Mouse (Mus musculus) gastrocnemius, adult 18-20 months (tissue): ENCODE data around the gene Fbln2. TPM values are rescaled to one million over a fixed set of nuclear protein-coding genes. Genes with fewer than 3 reads are reported as not detected.

Source experiments
- DNase-seq: peaks from one replicate; pipeline ENCODE4 v3.0.0; 2021; ENCODE audit warnings: low spot score
- total RNA-seq, 2 experiments: library from RNA; stranded (reverse); gene quantifications; 2 replicates each; pipeline ENCODE4 v1.2.3; 2021

The Fbln2 gene
- total RNA-seq, 2 experiments from 2014 or later: 40.1 to 51.6 TPM

DNA sequence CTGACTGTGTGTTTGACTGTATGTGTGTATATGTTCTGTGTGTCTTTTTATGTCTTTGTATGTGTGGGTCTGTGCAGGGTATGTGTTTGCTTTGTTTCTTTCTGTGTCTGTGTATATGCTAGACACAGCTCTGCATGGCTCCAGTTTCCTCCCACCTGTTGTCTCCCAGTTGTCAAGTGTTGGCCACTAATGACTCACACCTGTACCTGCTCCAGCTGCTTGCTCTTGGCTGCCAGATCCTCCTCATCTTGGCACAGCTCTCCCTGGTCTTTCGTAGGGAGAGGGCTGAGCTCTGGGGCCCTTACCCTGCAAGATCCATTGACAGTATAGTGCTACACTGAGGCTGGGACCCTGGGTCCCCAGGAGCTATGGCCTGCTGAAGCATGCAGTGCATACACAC, 13.8 kb downstream of the Fbln2 start:
- no peak for DNase-seq

DNA sequence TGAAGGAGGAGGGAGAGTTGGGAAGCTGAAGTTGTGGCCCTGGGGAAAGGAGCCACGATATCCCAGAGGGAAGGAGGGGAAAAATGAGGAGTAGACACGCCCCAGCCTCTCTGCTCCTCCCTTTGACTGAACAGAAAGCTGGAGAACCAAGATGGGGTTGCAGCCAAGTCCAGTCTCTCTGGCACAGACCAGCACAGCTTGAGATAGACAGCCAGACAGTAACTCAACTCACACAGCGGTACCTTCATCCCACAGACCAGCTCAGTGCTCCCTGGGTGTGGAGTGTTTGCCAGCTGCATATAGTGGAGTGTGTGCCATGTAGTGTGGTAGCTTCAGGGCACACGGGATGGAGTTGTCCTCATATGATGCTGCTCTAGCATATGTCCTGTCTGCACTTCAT, 16.7 kb downstream of the Fbln2 start:
- no peak for DNase-seq

DNA sequence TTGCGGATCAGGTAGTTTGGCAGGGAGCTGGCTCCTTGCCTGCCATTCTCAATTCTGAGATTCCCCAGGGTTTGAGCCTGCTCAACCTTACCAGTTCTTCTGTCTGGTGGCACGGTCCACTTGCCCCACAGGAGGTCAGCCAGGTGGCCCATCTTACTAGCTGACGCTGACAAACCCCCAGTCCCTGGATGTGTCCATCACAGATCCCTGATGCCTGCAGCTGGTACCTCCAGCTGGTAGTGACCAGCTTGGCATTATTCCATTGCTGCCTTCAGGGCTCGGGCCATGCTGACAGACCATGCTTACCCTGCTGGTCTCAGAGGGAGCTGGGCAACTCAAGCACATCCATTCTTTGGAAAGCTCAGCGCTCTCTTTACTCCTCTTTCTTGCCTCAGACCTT, 18.7 kb downstream of the Fbln2 start:
- no peak for DNase-seq

DNA sequence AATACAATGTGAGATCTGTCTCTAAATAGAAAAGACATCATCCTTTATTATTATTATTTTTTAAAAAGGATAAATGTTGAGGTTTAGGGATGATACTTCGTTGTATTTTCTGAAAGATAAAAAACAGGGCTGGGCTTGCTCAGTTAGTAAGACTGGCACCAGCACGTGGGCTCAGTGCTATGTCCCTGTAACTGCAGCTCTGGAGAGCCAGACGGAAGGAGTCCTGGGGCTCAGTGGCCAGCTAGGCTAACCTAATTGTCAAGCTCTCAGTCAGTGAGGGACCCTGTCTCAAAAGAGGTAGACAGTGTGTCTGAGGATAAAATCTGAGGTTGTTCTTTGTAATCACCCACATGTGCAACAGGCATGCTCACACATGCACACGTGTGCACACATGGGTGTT, 19.3 kb downstream of the Fbln2 start:
- no peak for DNase-seq

DNA sequence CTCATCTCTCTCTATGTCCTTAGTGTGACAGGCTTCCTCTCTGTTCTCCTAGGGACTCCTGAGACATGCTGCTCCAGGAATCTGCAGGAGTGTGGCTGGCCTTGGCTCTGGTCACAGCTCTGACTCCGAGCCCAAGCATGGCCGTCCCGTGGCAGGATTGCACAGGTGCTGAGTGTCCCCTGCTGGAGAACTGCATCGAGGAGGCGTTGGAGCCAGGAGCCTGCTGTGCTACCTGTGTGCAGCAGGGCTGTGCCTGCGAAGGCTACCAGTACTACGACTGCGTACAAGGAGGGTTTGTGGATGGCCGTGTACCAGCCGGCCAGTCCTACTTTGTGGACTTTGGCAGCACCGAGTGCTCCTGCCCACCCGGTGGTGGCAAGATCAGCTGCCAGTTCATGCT, 20.8 kb downstream of the Fbln2 start:
- DNase-seq: no peak

DNA sequence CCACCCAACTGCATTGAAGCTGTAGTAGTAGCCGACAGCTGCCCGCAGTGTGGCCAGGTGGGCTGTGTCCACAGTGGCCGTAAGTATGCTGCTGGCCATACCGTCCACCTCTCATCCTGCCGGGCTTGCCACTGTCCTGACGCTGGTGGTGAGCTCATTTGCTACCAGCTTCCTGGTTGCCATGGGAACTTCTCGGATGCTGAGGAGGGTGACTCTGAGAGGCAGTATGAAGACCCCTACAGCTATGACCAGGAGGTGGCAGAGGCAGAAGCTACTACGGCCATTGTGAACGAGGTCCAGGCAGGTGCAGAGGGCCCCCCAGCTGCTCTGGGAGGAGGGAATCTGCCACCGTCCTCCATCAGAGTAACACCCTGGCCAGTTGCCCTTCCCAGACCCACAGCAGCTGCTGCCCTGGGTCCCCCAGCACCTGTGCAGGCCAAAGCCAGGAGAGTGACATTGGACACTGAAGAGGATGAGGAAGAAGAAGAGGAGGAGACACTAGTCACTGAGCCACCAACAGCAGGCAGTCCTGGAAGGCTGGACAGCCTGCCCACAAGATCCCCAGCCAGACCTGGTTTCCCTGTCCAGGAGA, 21.3 kb downstream of the Fbln2 start:
- no peak for DNase-seq

DNA sequence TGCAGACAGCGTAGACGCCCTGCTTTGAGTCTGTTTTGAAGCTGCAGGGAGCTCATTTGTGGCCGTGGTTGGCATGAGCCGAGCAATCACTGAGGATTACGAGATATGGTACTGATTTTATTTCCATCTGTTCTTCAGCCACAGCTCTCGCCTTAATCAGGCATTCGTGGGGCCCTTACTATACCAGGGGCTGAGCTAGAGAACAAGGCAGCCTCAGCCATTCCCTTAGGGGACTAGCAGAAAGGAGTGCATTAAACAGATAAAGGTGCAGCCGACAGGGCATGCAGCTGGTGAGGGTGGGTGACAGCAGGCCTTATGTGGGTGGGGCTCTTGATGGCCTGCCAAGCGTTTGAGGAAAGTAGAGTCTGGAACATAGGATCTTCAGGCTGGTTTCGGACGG, 23.8 kb downstream of the Fbln2 start:
- no peak for DNase-seq

DNA sequence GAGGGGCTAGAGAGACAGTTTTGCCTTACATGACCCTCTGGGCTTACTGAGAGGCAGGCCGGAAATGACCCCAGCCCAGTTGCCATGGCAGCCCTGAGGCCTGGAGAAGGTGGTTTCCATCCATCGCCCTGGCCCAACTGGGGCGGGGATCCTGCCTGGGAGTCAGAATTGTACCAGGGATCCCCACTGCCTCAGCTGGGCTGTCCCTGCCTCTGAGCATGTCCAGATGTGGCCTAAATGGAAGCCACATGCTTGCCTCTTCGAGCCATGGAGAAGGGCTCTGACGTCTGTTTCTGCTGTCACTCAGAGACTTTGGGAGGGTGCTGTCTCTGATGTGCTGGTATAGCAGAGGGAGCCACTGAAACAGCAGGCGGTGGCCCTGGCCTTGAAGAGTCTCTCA, 24.2 kb downstream of the Fbln2 start:
- peak; percentile 36 for DNase-seq

DNA sequence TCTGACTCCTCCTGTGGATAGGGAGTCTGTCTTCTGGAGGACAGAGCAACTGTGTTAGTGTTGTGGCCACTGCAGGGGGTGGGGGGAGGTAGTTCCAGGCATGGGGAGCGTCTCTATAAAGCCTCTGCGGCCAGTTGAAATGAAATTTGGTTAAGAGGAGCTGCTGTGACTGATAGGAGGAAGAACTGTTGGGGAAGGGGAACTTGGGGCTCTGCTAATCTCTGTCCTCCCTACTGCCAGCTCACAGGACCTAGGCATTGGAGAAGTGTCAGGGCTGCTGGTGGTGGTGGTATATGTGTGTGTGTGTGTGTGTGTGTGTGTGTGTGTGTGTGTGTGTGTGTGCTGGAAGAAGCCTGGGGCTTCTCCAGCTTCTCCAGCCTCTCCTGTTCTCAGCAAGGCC, 25.0 kb downstream of the Fbln2 start:
- DNase-seq: no peak

DNA sequence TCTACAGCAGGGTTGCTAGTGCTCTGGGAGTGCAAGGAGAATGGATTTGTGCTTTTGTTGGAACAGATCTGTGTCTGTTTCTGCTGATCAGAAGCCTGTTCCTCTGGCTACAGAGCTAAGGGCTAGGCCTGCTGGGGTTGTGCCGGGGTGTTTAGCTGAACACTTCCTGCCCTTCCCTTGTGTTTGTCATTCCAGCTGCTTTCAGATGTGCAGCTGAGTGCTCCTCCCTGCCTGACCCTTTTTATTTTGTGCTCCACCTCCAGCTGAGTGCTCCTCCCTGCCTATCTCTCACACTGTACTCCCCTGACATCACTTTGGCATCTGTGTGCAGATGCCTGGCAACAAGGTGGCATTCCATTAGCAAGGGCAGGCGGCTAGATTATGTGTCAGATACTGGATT, 28.3 kb downstream of the Fbln2 start:
- DNase-seq: no peak

DNA sequence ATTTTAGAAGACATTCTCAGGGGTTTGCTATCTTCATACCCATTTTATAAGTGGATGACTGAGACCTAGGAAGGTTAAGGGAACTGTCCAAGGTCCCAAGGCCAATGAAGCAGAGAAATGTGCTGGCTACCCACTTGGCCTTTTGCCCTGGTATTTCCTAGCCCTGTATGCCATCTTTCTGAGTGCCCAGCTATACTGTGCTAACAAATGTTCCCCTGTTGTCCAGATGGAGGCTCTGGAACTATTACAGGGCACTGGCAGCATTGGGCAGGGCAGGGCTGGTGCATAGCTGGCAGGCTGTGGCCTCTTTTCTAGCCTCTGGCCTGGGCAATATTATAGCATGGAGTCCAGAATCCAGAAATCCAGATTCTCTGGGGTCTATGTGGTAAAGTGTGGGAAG, 28.7 kb downstream of the Fbln2 start:
- no peak for DNase-seq

DNA sequence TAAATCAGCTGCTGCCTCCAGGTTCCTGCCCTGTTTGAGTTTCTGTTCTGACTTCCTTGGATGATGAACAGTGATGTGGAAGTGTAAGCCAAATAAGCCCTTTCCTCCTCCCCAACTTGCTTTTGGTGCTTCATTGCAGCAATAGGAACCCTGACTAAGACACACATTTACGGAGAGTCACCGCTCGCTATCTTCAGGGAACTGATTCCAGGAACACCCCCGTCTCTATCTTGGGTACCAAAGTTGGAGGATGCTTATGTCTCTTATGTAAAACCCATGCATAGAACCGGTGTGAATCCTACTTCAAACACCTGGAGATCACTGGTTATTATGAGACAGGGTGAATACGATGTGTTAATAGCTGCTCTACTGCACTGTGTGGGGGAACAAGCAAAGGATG, 31.1 kb downstream of the Fbln2 start:
- no peak for DNase-seq

DNA sequence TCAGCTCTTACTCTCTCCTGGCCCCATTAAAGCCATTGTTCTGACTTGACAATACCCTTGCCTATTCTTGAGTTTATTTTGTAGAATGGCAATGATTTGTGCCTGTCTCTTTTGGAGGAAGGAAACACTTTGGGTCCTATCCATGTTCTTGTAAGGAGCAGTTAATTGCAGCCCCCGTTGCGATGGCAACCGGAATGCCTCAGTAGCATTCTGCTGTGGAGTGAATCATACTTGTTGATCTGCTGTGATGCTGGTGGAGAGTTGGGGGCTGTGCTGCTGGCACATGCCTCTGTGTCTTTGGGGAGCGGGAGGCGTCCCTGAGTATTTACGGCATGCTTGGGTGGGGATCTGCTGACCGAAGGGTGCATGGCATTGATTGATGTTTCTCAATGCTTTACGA, 32.1 kb downstream of the Fbln2 start:
- DNase-seq: no peak

DNA sequence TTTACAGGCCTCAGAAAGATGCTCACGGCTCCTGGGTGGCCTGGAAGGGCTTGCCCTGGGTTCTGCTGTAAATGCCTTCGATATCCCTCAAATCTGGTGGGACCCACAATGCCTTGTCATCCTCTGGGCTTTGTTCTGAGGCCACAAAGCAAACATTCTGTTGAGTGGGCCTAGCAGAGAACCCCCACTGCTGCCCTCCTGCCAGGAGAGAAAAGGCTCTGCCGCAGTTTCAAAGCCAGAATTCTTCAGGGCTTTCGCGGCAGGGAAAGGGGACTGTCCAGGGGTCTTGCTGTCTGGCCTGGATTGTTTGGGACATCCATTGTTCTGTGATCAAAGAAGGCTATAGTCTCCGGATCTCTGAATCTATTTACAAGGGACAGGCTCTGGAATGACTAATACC, 33.1 kb downstream of the Fbln2 start:
- DNase-seq: no peak

DNA sequence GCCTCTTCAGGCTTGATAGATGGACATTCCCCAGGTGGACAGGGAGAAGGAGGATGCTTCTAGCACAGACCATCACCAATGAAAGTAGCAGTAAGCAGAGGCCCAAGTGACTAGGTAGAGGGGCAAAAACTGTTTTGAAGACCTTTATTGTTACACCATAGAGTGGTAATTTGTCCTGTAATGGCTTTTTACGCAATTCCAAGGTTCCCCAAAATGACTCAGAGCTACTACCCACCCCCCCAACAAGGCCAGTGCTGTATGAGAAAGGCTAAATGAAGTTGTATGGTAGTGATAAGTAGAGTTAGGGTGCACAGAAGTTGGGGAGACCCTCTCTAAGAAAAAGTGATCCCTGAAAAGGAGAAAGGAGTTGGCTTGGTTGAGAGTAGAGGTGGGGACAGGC, 35.1 kb downstream of the Fbln2 start:
- no peak for DNase-seq

DNA sequence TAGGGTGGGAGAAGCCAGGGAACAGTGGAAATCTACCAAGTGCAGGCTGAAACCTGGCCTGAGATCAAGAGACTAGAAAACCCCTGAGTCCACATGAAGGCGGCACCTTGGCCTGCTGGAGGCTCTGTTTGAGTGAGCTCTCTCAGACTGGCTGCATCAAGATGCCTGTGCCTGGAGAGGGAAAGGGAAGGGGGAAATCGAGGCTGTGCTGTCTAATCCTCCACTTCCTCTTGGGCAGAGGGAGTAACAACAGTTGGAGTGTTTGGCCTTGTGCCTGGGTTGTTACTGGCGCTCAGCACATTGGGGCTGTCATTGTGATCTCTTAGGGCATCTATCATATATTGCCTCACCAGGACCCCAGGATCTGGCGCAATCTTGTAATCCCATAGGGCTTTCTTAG, 36.4 kb downstream of the Fbln2 start:
- peak; percentile 46 for DNase-seq

DNA sequence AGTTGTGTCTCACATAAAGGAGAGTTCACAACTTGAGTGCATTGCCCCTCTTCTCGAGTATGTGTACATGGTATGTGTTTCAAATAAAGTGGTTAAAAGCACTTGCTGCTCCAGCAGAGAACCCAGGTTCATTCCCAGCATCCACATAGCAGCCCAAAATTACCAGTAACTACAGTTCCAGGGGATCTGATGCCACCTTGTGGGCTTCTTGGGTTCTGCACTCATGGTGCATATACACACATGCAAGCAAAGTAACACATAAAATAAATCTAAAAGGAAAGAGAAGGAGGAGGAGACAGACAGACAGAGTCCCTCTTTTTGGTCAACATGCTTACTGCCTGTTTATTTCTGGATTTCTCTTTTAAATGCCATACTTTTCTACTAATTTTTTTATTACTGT, 37.5 kb downstream of the Fbln2 start:
- DNase-seq: no peak

DNA sequence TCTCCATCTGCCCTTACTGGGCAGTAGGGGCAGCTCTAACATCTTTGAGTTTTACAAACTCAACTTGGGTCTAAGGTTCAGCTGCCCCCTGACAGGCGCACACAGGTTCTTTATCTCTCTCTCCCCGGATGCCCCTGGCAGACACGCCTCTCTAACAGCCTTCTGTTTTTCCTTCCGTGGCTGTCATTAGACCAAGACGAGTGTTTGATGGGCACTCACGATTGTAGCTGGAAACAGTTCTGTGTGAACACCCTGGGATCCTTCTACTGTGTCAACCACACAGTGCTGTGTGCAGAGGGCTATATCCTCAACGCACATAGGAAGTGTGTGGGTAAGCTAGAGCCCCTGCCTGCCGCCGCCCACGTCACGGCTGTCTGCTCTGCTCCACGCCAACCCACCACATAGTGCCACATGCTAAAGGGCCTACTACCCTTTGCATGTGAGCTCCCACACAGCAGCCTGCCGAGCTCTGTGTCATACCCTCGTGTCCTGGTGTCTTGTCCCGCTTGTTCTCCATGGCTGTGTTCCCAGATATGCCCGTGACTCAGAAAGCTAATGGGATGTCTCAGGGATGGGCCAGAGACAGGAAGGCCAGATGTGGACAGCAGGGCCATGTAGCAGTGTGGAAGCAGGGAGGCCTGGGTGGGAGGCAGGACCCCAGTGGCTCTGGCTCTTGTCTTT, 47.3 kb downstream of the Fbln2 start:
- peak; percentile 35 for DNase-seq

DNA sequence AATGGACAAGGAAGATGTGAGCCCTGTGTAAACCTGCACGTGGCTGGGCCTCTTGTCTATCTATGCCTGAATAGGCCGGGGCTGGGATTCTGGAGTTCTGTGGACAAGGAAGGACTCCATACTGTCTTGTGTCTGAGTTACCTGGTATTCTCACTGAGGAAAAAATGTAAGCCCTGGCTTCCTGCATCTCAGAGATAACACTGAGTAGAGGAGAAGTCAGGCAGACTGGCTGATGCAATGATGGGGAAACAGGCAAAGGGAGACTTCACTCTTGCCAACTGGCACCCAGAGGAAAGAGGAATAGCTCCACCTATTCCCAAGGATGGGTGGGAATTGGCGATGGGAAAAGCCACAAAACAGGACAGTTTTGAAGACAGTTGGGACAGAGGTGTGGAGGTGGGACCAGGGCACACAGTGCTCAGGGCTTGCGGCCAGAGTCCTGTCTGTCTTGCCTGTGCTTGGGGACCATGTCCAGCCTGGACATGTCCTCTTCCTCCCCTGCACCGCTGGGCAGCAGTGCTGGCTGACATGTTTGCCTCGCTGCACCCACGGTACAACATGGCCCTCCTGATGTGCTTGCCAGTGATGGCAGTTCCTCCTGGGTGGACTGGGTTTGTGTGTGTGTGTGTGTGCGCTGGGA, 48.2 kb downstream of the Fbln2 start:
- peak; percentile 40 for DNase-seq

DNA sequence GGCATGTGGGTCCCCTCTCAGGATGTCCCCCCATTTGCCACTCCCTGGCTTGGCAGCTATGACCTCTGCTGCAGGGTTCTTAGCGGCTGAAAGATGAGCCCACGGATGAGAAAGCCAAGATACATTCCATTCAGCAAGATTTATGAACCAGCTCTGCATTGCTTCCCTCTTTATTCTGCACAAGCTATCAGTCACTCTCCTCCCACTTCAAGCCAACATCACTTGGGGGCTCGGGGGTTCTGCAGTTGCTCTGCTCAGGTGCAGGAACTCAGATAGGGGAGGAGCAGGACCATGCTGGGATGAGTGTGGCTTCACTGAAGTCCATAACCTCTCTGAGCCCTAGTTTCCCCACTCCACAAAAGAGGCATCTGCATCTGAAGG, 48.7 kb downstream of the Fbln2 start:
- DNase-seq: no peak

DNA sequence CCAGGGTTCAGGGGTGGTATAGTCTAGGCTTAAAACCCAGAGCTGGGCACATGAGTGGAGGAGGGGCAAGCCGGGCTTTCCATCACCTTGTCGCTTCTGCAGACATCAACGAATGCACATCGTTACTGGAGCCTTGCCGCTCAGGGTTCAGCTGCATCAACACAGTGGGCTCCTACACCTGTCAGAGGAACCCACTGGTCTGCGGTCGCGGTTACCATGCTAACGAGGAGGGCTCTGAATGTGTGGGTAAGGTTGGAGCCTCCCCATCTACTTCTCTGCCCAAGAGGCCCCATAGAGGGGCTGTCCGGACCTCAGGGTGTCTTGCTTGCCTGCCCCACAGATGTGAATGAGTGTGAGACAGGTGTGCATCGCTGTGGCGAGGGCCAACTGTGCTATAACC, 53.4 kb downstream of the Fbln2 start:
- DNase-seq: no peak

DNA sequence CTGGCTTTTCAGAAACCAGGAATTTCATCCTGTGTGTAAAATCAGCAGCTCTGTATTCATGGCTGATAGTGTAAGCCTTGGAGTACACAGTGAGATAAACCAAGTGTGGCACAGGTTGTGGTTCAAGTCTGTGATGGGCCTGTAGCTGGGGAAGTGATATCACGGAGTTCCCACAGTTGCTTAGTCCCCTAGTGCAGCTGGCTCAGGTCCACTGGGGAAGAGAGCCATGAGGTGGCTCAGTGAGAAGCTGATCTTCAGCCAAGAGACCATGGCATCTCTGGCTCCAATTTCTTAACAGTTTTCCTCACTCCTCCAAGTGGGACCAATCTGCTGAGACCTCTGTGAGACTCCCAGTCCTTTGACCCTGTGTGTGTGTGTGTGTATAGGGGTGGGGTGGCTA, 54.4 kb downstream of the Fbln2 start:
- no peak for DNase-seq

DNA sequence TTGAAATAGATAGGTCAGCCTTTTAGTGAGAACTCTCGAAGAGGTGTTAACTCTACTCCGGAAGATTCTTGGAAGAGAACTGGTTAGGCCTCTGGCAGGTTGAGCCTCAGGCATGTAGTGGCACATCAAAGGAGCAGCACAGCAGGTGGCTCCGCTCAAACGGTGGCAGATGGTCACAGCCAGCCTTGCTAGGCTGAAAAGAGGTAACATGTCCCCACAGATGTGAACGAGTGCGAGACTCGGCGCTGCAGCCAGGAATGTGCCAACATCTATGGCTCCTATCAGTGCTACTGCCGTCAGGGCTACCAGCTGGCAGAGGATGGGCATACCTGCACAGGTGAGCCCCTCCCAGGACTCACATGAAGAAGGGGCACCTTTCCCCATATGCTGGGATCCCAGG, 56.1 kb downstream of the Fbln2 start:
- no peak for DNase-seq
